Mouse (Mus musculus): ENCODE measurements at regions not wholly inside any gene's neighbourhood (a gene's known extent, or its start where the extent isn't known, plus 50 kb on each side); places are given as distances from the start of the nearest gene placed in this dataset.
"Not testable (repeated sequence)": the region's sequence is repeated elsewhere in the genome, so short reads cannot be mapped to it uniquely, and the experiment has no call there.

DNA sequence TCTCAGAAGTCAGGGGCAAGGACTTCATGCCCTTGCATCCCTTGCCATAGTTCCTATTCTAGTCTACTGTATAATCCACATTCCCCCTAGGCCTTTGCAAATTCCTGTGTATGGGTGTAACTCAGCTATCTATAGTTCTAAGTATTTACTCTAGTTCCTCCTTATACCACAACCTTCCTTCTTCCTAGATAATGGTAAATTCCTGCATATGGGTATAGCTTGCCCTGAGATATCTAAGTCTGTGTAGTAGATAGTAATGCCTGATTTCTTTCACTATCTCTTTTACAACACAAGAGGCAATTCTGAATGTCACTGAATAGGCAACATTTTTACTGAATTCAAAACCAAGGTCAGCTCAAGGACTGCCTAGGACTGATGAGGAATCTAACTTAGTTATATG lies 1000.2 kb downstream of the Kcnt2 start:
- DNase-seq; intact Hi-C loops (cut with DNase I): not testable (repeated sequence)

DNA sequence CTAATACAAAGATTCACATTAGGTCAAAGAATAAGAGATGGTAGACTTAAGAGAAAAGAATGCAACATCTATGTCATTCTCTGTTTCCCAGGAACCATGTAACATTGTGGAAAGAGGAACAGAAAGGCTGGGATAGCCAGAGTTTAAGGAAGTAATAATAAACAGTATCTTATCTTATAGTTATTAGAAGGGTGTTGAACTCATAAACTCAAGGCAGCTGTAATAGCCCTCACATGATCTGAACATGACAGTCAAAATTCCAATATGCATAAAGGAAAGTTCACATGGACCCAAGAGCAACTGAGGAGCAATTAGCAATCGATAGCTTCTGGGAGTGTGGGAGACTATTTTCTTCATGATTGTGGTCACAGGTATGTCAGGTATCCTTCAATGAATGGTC lies 1028.8 kb downstream of the Kcnt2 start:
- intact Hi-C loops (cut with DNase I): no loop called here
- DNase-seq: no peak

DNA sequence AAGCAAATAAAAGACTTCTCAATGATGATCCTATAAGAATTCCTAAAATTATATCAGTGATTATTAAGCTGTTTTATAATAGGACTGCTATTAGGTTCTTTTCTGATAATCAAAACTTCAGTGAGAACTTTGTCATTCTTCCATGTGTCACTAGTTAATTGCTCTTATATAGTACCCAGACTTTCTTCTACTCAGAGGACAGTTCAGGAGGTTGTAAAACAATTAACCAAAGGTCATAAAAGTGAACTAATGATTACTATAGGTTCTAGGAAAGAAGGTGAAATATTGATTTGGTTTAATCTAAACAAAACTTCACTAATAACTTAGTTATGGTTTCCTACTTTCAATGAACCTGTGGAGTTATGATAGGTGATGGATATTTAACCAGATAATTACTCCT lies 1035.6 kb downstream of the Kcnt2 start:
- intact Hi-C loops (cut with DNase I): no loop called here
- no peak for DNase-seq

DNA sequence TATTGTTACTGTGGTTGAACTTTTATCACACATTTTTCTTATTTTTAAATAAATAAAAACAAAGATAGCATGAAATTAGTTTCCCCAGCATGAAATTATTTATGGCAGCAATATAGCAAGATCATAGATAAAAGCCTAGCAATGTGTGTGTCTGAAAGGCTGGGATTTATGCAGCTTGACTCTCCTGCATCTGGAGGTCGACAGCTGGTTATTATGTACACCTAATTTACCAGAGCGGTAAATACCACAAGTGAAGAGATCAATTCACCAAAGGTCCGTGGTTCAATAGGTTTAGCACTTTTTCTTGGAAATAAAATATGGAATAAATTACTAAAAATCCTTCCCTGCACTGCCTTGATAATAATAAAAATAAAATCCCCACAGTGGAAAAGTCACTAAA lies 1077.0 kb downstream of the Kcnt2 start:
- intact Hi-C loops (cut with DNase I): no loop called here
- no peak for DNase-seq

DNA sequence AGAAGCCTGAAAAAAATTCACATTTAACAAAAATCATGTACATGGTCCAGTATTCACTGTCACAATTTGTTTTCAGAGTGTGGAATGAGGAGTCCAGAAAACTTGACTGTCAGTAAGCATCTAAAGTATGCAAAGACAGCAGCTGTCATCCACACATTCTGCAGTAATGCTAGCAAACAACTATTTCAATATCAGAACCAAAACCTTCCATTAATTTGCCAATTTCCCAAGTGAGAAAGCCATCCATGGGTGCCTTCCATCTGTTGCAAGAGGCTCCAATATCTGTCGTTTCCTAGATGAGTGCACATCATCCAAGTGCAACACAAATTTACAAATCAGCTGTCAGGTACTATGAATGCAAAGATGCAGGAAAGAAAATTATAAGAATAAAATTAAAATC lies 1092.1 kb downstream of the Kcnt2 start:
- intact Hi-C loops (cut with DNase I): no loop called here
- no peak for DNase-seq

DNA sequence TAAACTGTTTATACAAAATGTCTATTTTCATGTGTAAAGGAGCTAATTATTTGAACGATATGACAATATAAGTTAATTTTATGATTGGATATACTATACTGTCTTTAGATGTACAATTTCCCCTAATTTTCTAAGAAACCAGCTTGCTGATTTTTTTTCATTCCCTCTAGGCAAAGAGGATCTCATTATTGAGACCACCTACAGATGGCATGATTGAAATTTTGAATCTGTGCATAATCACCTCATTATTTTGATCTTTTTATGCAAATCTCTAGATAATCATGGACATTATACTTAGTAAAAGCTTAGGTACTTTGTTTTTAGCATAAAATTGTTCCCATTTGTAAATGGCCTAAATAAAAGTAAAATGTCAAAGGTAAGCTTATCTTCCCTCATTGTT lies 1123.5 kb downstream of the Kcnt2 start:
- intact Hi-C loops (cut with DNase I): no loop called here
- no peak for DNase-seq

DNA sequence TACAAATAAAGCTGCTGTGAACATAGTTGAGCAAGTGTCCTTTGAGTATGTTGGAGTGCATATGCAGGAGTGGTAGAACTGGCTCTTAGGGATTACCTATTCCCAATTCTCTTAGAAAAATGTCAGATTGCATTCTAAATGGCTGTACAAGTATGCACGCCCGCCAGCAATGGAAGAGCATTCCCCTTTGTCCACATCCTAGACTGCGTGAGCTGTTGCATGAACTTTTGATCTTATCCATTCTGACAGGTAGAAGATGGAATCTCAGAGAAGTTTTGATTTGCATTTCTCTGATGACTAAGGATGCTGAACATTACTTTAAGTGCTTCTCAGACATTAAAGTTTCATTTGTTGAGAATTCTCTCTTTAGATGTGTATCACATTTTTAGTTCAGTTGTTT lies 1130.0 kb downstream of the Kcnt2 start:
- no peak for DNase-seq
- intact Hi-C loops (cut with DNase I): no loop called here

DNA sequence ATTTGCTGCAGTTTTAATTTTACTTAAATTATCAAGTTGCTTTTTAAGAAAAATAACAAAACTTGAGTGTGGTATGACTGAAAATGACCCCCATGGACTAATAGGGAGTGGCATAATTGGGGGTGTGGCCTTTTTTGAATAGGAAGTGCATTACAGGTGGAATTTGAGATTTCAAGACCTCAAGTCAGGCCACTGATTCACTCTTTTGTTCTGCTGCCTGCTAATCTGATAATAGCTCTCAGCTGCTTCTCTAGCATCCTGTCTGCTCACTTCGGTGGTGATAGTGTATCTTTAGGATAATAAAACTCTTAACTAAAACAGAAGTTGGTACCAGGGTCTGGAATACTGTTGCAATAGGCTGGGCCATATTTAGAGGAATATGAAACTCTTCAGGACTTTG lies 1155.4 kb downstream of the Kcnt2 start:
- intact Hi-C loops (cut with DNase I): no loop called here
- no peak for DNase-seq

DNA sequence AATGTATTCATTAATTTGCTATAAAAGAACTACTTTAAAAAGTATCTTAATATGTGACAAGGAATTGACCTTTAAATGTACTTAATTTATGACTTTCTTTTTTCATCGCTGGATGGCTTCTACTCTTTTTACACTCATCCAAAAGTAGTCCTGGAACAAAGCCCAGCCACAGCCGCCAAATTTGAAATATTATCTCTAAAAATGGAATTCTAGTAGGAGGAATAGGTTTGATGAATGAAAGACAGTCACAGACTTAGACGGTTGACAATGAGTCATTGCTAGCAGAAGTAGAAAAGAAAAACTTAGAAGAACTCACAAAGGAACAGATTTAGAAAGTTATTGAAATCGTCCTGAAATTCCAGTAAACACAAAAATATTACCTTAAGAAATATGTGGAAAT lies 1183.7 kb downstream of the Kcnt2 start:
- intact Hi-C loops (cut with DNase I): no loop called here
- DNase-seq: peak; percentile 5 to 7

DNA sequence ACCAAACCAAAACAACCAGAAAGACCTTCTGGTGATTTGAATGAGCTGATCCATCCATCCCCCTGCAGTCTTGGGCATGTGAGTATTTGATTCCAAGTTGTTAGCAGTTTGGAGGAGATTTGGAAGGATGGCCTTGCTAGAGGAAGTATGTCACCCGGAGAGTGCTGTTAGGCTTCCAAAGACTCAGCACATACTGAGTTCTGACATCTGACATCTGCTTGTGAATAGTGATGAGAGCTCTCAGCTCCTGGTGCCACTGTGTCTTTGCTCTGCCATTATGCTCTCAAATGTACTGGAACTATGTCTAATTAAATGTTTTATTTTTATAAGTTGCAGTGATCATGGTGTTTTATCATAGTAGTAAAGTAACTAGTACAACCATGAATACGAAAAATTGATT lies 1184.2 kb downstream of the Kcnt2 start:
- intact Hi-C loops (cut with DNase I): no loop called here
- DNase-seq: no peak

DNA sequence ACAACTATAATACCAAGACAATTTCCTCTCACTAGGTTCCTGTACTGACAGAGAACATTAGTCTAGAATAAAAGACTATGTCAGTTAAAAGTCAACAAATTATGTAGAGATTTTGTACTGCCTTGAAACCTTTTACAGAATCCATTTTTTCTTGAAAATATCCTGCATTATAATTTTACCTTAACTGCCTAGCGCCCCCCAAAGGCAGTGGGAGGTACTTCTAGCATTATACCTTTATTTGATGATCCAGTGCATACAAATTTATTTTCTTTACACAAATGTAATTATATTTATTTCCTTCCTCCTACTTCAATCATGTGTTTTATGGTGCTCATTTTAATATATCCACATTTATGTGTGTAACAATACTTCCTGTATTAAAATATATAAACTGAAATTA lies 1189.5 kb downstream of the Kcnt2 start:
- intact Hi-C loops (cut with DNase I): no loop called here
- DNase-seq: no peak

DNA sequence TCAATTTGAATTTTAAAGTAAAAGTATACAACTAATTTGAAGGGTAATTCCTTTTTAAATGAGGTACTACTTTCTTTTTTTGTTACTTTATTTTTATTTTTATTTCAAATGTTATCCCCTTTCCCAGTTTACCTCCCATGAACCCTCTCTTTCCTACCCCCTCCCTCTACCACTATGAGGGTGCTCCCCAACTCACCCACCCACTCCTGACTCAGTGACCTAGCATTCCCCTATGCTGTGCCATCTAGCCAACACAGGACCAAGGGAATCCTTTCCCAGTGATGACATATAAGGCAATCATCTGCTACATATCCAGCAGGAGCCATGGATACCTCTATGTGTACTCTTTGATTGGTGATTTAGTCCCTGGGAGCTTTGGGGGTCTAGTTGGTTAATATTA lies 1194.3 kb downstream of the Kcnt2 start:
- DNase-seq: no peak
- intact Hi-C loops (cut with DNase I): no loop called here

DNA sequence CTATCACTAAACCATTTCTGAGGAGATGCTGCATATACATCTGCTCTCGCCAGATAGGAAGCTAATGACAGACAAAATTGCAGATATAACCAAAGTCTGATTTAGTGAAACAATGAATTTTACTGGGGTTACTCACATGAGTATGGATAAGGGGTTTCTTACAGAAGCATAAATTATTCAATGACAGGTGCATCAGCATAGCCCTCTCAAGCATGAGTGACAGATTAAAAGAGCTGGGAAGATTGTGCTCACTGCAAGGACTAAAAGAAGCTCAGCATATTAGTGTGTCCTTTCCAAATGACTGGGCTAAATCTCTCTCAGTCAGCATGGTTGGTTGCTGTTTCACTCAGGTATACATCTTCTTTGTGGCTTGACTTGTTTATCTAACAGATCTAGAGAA lies 1205.0 kb downstream of the Kcnt2 start:
- no peak for DNase-seq
- intact Hi-C loops (cut with DNase I): no loop called here

DNA sequence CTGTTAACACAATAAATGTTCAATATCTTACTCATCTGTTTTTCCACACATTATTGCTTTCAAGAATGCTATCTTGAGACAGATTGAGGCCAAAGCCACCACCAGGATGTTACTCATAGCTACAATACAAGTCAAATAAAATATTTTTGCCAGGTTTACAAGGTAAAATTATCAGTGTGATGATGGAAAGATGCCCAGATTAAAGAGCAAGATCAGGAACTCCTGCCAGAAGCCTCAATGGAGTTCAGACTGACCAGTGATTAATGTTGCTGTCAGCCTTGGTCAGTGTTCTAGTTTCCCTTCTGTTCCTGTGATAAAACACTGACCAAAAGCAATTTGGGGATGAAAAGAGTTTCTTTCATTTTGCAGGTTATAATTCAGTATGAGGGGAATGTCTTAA lies 1218.6 kb downstream of the Kcnt2 start:
- DNase-seq: no peak
- intact Hi-C loops (cut with DNase I): no loop called here

Data from heart, postnatal 10 days (tissue).